Mouse (Mus musculus): ENCODE data around the gene Cacybp.

The Cacybp gene

DNA sequence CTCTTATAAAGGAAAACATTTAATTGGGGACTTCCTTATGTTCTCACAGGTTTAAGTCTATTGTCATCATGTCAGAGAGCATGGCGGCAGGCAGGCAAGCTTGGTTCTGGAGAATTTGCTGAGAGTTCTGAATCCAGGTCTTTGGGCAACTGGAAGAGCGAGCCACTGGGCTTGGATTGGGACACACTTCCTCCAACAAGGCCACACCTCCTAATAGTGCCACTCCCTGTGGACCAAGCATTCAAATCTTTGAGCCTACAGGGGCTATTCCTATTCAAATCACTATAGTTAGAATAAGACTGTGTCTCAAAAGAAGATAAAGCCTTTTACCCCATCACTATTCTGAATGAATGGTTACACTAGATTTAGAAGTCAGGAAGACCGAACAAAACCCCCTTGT, 5.2 kb upstream of the Cacybp start:
- DNase-seq (ENCODE audit: inconsistent age in 2 of 2, low spot score in 1 of 2), result no peak

DNA sequence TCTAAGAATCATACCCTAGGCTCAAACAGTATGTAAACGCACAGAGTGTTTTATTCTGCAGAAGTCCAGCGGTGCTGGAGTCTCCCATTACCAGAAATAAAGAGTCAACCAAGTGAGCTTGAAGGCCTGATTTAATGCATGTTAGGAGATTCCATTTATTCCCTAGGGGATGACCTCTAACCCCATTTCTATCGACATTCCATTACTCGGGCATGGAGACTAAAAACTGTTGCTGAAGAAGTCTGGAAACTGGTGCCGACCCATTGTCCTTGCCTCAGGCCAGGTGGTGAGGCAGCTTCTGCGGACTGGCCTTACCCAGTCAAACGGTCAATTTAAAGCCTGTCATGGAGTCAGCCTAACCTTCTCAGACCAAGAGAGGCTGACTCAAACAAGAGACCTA, 1.5 kb upstream of the Cacybp start:
- DNase-seq (ENCODE audit: inconsistent age in 2 of 2, low spot score in 1 of 2), result peak in 1 of 2 experiments; percentile 33

DNA sequence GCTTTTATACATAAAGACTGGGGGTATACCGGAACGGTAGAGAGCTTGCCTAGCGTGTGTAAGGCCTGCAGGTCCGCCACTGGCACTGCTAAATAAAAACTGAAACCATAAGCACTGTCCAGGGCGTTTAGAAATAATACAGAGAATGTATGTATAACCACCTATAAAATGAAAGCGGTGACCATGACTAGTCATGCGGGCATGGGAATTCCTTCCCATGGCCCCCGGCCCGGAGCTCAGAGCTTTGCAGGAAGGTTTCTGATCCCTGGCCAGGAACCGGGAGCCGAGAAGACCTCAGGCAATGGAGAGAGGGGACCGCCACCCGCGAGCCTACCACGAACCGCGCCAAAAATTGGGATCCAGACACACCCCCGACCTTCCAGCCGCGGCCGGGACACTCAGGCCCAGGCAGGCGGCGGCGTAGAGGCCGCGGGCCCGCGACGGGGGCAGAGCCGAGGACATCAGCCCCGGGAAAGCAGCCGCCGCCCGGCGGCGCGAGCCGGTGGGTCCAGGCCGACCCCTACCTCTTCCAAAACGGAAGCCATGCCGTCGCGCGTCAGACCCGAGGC, 468 bp downstream of the Cacybp start:
- no peak for DNase-seq (ENCODE audit: inconsistent age in 2 of 2, low spot score in 1 of 2)

GRCm38 (mm10) chr1:160211597-160212122, 1.0 kb downstream of the Cacybp start:
- DNase-seq (ENCODE audit: inconsistent age in 2 of 2, low spot score in 1 of 2), result no peak

GRCm38 (mm10) chr1:160210566-160210965, 2.1 kb downstream of the Cacybp start:
- peak in 1 of 2 experiments; percentile 49 for DNase-seq (ENCODE audit: inconsistent age in 2 of 2, low spot score in 1 of 2)

- DNase-seq (ENCODE audit: inconsistent age in 2 of 2, low spot score in 1 of 2), result no peak
These were observed 2.8 kb downstream of the Cacybp start for GRCm38 (mm10) chr1:160209844-160210243.

DNA sequence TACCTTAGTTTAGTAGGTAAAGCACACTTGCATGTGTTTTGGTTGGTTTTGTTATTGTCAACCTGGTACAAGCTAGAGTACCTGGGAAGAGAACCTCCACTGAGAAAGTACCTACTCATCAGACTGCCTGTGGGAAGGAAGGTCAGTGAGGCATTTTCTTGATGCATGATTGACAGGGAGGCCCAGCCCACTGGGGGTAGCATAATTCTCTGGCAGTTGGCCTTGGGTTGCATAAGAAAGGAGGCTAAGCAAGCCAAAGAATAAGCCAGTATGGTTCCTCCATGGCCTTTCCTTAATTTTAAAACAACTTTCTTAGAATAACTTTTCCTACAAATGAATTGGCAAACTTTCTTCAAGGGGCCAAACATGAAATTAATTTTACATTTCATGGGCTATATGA, 7.2 kb downstream of the Cacybp start:
- DNase-seq (ENCODE audit: inconsistent age in 2 of 2, low spot score in 1 of 2), result peak in 1 of 2 experiments; percentile 76

DNA sequence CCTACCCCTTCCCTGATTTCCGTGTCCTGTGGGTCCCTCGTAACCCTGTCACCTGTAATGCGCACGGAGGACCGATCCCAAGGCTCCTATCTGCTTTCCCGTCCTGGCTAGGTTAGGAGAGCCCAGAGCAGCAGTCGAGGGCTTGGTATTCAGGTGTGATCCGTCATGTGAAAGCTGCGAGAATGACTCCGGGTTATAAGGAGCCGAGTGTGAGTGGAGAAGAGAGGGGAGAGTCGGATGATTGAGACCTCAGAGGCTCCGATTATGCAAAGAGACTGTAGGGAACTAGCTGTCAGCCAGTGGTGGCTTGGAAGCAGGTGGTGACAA, 17.4 kb downstream of the Cacybp start:
- no peak for DNase-seq (ENCODE audit: inconsistent age in 2 of 2, low spot score in 1 of 2)

DNA sequence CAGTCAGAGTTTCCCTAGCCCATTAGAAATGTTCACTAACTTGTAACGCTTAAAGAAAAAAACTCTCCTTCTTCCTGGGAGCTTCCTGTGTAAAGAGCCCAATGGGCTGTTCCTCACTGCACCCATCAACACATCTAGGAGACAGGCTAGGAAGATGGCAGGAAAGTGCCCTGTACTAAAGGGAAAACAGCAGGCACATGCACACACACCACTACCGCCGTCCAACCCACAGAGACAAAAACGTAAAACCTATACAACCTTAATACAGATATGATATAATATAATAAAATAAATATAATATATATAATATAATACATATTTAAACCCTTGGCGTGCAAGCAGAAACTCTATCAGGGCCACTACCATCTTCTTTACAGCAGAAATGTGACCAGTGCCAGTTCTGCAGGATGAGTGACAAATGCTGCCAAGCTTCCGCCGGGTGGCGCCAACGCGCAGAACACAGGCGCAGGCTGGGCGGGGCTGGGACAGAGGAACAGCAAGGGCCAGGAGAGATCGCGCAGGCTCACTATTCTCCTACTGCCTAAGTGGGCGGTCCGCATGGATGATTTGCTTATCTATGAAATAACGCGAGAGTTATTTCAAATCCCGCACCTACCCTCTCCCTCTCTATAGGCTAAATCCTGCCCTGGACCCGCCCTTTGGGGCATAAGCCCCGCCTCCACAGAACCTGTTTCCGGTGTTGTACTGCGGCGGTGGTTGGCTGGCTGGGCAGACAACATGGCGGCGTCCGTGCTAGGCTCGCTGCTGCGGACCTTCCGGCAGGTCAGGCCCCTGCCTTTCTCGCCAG, 17.9 kb downstream of the Cacybp start, which contains the start of gene Mrps14:
Gene Mrps14, plus strand, starts transcription at position 687 of the 808 bp plus-strand sequence.
- DNase-seq (ENCODE audit: inconsistent age in 2 of 2, low spot score in 1 of 2), result peak; percentile 98 to 99

- peak; percentile 21 to 67 for DNase-seq (ENCODE audit: inconsistent age in 2 of 2, low spot score in 1 of 2)
These were observed 28.2 kb downstream of the Cacybp start for GRCm38 (mm10) chr1:160184506-160184905.

DNA sequence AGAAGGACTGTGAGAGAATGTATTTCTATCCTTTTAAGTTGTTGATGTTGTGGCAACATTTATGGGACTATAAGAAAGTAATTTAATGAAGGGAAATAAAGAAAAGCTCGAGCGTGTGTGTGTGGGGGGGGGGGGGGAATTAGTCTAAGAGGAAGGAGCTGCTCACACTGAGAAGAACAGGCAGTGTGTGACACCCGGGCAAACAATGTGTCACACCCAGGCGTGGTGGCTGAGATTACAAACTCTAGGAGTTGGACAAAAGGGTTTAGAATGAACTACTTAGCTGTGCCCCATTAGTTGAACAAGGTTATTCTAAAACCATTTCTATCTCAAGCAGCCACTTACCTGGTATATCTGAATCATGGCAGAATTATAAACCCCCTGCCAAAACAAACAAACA, 31.5 kb downstream of the Cacybp start:
- DNase-seq (ENCODE audit: inconsistent age in 2 of 2, low spot score in 1 of 2), result no peak

- no peak for DNase-seq (ENCODE audit: inconsistent age in 2 of 2, low spot score in 1 of 2)
These were observed 35.8 kb downstream of the Cacybp start for GRCm38 (mm10) chr1:160176903-160177302.

- no peak for DNase-seq (ENCODE audit: inconsistent age in 2 of 2, low spot score in 1 of 2)
These were observed 46.1 kb downstream of the Cacybp start for GRCm38 (mm10) chr1:160166600-160166999.

GRCm38 (mm10) chr1:160158190-160158589, 54.5 kb downstream of the Cacybp start:
- DNase-seq (ENCODE audit: inconsistent age in 2 of 2, low spot score in 1 of 2), result no peak

- DNase-seq (ENCODE audit: inconsistent age in 2 of 2, low spot score in 1 of 2), result no peak
These were observed 59.2 kb downstream of the Cacybp start, which contains the start of gene Tnn for GRCm38 (mm10) chr1:160153480-160153879. Tnn (minus strand) TSS chr1:160153580.

Data from adrenal gland, adult (tissue).